Mouse (Mus musculus) urinary bladder, postnatal 10 days (tissue): ENCODE measurements around the gene Dusp9.

Experiments used
- DNase-seq: peaks from one replicate; pipeline ENCODE4 v3.0.0; 2022; ENCODE audit warnings: low spot score

Gene Dusp9

DNA sequence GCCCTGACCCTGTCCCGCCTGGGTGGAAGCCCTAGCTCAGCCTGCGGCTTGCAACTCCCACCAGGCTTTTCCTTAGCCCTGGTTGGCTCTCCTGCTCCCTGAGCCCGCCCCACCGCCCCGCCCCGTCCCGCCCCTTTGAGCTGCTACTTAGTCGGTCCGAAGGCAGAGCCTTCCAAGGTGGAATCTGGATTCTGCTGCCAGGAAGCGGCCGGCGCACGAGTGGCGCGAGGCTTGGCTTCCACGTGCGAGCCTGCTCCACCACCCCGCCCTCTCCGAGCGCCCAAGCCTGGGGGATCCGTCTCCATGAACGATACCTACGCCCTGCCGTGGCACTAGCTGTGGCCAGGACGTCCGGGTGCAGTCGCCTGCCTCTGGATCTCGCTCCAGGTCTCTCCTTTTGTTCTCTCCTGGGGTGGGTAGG is at the start of gene Dusp9:
Gene Dusp9, plus strand, starts transcription at position 165 of the 421 bp plus-strand sequence.
- DNase-seq, result no peak

DNA sequence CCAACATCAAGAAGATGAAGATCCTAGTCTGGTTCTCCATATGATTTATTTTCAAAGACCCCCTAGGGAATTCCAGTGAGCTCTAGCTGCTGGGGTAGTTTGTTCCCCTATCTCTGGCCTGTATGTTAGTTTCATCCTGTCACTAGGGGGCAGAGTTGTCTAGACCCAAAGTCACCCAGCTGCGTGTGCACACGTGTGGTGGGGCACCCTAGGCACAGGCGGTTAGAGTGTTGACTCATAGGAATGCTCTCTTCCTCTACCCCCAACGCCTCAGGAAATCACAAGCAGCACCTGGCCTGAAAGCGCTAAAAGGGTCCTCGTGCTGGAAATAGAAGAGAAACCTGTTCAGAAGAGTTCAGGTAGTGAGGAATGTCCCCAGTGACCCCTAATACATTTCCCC is 46.0 kb upstream of the Dusp9 start:
- no peak for DNase-seq

DNA sequence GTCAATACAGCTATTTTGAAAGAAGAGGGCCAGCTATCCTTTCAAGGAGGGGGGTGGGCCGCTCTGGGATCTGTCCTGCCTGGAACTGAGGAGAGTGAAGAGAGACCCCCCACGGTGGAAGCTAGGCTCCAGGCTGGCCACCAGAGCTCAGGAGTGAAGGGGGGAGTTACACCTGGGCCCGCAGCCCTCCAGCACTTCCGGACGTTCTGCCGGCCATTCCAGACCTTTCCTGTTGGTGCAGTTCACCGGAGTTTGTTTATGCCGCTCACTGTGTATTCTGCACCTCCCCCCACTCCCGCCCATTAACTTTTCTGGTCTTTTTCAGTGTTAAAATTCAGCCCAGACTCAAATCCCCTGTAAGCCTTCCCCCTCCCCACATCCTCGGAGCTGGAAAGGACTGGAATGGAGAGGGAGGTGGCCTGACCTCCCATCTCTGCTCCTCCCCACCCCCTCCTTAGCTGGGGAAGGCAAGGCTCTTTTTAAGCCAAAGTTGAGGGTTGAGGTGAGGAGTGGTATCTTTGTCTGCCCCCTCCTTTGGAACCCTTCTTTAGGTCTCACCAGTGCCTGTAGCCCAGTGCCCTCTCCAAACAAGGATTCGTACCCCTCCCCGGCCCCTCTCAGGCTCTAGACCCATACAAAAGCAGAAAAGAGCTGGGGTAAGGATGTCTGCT is 44.6 kb upstream of the Dusp9 start:
- DNase-seq, result no peak

DNA sequence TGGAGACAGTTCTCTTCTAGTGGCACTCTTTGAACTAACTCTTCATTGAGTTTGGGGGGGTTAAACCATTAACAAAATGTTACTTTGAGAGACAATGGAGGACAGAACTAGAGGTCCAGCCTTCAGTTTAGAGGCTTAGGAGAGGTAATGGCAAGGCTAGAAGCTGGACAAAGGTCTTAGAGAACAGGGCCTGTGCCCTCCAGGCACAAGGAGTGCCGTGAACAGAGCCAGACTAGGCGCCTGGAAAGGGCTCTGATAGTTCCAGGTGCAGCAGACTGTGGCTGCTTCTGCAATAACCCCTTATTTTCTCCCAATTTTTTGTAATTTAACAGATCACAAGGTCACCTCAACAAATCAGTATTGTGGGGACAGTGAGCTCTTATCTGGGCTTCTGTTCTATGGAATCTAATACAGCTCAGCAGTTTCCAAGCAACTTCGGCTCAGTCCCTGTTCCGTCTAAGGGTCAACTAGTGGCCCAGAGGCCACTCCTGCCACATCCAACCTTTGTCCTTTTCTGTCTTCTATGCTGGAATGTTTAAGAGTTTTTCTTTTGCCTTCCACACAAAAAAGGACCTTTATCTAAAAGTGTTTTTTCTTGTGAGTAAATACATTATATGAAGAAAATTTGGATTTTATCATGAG is 43.8 kb upstream of the Dusp9 start:
- no peak for DNase-seq

DNA sequence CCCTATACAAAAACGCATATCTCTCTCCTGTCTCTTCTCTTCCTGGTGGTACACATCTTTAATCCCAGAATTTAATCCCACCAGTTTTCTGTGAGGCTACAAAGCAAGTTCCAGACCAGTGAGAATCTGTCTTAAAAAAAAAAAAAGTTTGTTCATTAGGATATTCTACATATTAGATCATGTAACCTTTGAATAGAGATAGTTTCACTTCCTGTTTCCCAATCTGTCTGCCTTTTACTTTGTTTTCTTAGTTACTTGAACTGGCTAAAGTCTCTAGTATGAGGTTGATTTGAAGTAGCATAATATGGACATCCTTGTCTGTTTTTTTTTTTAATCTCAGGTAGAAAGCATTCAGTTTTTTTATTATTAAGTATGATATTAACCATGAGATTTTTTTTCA is 37.8 kb upstream of the Dusp9 start:
- no peak for DNase-seq

DNA sequence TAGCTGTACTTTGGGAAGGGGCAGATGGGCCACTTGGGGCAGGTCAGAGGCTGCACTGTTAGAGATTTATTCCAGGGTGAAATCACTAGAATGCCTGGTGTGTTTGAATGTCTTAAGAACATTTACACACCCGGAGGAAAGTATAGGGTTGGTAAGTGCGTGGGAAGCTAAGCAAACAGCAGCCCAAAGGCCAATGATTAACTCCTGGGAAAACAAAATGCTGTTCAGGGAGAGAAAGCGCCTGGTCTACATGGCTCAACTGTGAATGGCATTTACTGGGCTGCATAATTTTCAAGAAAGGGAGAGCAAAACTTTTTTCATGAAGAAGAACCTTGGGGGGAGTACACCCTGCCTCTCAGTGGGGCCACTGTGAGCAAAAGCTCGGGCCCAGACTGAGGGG is 25.6 kb upstream of the Dusp9 start:
- DNase-seq, result no peak

DNA sequence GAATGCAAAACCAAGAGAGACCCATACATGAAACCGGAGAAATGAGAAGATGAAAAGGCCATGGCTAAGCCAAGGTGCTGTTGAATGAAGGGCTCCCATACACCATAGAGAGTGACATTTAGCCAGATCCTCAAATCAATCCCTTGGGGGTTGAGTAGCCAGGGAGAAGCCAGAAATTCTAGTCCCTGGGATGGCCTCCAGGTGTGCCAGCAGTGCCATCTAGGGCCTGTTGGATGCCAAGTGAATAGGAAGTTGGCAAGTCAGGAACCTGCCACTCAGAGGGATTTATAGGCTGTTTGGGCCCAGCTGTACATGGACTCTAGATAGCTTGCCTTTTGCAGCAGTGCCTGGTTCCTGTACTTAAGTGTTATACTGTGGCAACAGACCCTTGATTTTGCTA is 23.3 kb upstream of the Dusp9 start:
- no peak for DNase-seq

DNA sequence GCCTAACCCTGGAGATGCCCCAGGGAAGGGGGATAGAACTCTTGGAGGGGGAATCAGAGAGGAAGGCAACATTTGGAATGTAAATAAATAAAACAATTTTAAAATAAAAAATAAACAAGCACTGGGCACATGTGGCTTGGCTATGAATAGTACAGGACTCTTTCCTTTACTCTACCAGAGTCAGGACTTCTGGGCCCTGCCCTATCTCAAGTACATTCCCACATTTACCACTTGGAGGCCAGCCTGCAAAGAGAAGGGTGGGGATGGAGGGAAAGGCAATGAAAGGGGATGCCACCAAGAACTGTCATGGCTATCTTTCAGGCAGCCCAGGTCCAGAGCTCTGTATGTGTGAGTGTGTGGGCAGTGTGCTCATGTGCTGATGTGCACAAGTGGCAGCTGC is 19.8 kb upstream of the Dusp9 start:
- DNase-seq, result no peak

DNA sequence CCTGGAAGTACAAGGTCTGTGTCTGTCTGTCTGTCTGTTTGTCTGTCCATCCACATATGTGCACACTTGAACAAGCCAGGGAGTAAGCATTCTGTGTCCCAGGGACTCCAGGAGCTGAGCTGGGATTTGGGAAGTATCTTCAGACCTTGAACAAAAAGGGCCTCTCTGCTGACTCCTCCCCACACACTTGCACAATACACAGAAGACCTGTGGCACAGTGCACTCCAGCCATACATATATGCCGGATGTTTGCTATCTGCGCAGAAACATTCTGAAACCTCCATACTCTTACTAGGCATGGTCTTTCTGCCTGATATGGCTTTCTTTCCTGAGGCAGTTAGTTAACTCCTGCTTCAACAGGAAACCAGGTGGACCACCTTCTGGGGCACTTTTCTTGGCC is 19.3 kb upstream of the Dusp9 start:
- no peak for DNase-seq

DNA sequence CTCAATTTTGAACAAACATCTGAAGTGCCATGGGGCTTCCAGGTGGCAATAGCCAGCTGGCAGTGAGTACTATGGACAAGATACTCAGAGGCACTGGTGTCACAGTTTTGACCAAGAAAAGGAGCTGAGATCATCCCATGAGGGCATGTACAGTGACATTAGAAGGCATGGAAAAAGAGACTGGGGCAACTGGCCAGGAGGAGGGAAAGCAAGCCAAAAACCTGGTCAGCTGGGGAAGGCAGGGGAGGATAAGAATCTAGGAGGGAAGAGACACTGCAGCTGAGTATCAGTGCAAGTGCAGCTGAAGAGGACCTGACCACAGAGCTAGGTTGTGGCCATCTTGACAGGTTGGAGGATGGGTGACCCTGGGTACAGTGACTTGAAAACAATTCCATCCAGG is 12.2 kb upstream of the Dusp9 start:
- no peak for DNase-seq

DNA sequence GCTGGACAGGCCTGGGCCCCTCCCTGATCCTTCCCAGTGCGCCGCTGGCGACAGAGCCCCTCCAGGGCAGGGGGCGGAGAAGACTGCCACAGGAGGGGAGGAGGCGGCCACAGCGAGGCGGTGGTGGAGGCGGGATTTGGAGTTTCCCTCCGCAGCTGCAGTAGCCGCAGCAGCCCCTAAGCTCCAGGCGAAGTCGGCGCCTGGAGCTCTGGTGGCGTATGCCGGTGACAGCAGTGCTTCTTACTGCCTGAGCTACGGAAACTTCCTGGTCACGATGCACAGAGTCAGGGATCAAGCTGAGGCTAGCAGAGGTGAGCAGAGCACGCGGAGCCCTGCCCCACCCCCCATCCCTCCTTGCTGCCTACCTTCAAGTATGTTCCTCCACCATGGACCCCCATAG is 3.8 kb upstream of the Dusp9 start:
- no peak for DNase-seq

DNA sequence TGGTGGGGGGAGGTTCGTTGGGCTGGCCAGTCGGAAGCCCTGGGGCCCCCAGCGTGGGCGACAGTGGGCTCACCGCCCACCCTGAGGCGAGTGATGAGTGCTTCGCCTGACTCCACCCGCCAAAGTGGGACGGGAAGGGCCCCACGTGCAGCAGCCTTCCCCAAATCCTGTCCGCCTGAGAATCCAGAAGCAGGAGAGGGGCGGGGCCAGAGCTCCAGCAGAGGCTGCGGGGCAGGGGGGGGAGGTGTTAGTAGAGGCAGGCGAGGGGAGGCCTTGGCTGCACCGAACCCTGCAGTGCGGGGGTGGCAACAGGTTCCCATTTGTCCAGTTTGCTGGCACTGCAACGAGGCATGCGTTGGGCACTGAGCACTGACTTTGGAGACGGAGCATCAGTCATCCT is 1.8 kb upstream of the Dusp9 start:
- no peak for DNase-seq

DNA sequence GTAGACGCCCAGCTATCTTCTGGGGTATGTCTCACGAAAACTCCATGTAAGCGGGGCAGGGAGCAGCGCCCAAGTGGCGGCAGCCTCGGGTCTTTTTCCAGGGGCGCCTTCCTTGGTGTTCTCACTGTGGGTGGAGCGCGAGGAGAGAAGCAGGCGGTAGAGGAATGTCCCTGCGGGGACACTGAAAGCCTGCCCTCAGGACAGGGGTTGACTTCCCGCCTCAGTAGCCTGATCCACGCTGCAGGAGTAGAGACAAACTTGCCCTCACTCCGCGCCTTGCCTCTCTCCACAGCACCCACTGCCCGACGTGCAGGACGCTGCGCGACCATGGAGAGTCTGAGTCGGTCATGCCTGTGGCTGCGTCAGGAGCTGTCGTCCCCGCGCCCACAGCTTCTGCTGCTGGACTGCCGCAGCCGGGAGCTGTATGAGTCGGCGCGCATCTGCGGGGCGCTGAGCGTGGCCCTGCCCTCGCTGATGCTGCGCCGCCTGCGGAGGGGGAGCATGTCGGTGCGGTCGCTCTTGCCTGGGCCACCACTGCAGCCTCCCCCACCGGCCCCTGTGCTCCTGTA is 766 bp downstream of the Dusp9 start:
- no peak for DNase-seq

DNA sequence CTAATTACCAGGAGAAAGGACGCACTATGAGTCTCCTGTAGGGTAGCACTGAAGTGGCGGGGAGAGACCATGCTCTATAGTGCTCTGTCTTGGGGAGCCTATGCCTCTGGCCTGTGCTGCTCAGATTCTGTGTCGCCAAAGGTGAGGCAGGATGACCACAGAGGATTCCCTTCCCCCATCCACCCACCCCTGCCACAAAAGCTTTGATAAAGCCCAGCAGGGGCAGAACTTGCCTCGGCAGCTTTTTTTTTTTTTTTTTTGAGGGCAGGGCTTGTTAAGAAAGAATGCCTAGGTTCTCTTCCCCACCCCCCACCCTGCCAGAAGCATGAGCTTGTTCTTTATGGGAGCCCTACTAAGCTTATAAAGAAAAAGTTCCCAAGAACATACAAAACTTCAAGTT is 5.9 kb downstream of the Dusp9 start:
- no peak for DNase-seq

DNA sequence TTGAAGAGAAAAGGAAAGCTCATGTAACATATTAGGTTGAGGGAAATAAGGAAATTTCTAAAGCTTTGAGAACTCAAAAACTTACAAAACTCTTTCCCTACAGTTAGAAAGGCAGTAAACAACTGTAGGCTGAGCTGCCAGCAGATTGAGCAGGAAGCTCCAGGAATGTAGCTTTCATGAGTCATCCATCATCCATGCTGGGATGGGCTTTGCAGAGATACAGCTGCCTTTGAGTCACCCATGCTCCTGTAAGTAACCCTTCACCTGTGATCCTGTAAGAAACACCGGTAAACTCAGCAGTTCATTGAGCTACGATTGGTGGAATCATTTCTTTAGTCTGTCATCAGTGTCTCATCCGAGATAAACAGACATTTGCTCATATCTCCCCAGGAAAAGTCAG is 11.7 kb downstream of the Dusp9 start:
- DNase-seq, result no peak

DNA sequence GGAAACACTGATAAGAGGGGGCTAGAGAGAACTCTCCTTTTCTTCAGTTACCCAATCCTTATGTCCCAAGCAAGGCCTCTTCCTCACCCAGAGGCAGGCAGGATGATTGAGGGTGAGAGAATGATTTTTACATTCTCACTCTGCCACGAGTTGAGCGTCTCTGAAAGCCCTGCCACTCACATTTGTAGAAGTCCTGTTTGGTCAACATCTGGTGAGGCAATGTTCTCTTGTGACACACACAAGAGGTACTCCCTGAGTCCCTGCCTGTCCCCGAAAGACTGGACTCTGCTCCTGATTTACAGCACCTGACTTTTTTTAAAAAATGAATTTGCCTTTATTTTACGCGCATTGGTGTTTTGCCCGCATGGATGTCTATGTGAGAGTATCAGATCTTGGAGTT is 14.2 kb downstream of the Dusp9 start:
- DNase-seq, result no peak

DNA sequence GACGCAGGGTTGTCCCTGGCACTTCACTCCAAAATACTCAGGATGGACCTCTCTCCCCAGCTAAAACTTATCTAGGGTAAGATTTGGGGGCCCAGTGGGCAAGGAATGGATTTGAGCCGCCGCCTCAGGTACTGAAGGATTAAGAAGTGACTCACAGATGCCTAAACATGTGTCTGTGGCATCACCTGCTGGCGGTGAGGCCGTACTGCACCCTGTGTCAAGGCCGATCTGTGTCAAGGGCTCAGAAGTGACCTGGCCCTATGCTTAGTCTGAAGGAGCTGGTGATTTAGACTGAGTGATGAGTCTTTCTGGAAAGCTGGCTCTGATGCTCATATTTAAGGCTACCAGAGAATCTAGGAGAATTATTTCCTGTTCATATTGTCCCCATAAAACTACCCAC is 15.0 kb downstream of the Dusp9 start:
- DNase-seq, result no peak

DNA sequence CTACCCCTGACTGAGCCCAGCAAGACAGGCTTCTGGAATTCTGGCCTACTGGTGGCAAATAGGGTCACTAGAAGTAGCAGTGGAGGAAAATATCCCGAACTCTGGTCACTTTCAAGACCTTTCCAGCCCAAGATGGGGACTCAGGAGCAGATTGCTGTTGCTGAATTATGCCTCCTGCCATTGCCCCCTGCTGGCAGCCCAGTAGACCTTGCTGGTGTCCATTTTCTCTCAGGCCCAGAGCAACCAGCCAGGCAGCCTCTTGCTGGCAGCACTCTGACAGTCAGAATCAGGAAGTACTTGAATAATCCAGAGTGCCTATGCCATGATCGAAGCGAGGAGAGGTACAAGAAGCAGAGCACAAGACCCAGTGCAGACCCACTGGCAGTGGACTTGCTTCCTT is 16.3 kb downstream of the Dusp9 start:
- DNase-seq, result no peak

DNA sequence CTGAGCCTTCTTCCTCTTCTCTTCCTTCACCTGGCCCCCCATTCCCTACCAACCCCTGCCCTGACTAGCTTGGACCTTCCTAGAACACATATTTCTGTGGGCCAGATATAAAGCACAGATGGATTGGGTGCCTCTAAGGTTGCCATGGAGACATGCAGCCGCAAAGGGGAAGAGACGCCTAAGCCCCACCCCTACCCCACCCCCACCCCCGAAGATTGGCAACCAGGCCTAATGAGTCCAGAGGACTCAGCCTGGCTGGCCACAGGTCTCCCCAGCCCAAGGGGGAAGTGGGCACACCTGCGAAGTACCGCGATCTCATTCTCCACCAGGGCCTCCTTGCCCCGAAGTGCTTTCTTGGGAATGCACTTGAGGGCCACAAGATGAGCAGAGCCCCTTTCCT is 19.2 kb downstream of the Dusp9 start:
- no peak for DNase-seq

DNA sequence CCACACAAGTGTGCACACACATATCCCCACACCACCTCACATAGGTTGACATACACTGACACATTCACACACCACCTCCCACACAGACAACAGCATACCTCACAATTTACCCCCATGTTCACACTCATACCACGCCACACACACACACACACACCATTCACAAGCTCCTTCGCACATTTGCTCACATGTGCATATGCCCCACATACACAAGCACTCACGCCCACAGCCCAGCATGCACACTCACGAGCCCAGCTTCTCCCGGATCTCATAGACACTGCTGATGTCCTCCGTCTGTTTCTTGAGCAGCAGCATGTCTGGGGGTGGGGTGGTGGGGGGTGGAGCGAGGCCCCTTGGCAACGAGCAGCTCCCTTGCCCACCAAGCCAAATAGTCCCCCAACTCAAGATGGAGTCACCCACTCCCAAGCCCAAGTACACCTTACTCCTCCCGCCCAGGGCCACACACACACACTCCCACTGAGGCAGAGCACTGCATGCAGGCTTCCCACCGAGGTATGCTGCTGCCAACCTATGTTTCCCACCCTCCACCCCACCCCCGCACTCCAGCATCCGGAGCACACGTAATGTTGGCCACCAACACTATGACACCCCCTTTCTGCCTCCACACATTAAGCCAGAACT is 19.8 kb downstream of the Dusp9 start:
- DNase-seq, result no peak

DNA sequence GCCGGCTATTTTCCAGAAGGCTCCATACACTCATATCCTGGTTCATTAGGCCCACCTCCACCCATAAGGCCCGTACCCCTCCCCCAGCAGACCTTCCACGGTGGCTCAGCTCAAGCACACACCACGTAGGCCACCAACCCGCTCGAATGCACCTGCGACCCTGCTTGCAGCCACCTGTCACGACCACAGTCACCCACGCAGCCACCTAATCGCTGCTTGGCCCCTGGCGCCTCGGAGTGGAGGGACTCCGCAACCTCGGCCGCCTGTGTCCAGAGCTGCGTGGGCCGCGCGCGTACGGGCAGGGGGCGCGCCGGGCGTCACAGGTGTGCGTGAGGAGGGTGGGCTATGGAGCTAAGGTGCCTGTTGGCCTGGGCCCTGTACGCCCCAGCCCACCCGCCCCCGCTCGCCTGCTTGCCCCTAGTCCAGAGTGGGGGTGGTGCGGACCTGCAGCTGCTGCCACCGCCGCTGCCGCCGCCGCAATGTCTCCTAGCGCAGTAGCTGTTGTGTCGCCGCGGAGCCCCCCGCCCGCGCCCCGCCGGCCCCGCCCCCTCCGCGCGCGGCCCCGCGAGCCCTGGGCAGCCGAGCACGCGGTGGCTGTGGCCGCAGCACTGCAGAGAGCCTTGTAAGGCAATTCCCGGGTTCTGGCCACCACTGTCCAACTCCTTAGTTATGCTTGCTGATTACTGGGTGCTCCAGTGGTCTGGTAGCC is 20.5 kb downstream of the Dusp9 start, which contains the start of gene Pnck:
Gene Pnck, minus strand, starts transcription at position 543 of the 709 bp plus-strand sequence.
- DNase-seq, result no peak

DNA sequence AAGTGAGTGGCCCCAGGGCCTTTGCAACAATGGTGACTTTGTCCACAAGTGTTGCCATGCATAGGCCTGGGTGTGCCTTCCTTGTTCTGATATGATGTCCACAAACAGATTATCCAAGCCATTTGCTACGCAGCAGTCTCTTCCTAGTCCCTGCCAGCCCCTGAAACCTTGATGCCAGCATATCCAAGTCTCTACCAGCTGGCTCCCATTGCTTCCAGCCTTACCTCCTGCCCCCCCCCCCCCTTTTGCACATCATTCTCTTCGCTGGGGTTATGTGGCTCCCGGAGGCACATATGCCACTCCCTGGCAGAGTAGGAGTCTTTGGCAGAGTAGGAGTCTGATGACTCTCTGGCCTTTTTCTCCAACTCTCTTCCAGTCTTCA is 21.1 kb downstream of the Dusp9 start:
- no peak for DNase-seq

DNA sequence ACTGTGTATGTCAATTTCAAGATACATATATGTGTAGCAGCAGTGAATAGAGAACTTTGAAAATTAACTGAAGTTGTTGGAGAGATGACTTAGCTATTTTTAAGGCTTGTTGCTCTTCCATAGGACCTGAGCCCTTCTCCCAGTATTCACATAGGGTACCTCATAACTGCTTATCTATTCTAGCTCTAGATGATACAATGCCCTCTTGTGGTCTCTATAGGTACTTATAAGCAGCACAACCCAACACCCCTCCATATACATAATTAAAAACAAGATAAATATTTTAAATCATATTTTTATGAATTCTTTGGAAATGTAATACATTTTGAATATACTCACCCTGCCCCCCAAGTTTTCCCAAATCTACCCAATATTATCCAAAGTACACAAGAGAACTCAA is 23.9 kb downstream of the Dusp9 start:
- DNase-seq, result no peak
